Mouse (Mus musculus) forelimb bud, embryonic 11.5 days (tissue): ENCODE measurements at regions not wholly inside any gene's neighbourhood (a gene's known extent, or its start where the extent isn't known, plus 50 kb on each side); places are given as distances from the start of the nearest gene placed in this dataset.
"Not testable (repeated sequence)": the region's sequence is repeated elsewhere in the genome, so short reads cannot be mapped to it uniquely, and the experiment has no call there.

ENCODE experiments used
- DNase-seq: peaks from one replicate; pipeline ENCODE4 v3.0.0-alpha.2; 2012; ENCODE audit warnings: low read depth, low spot score

DNA sequence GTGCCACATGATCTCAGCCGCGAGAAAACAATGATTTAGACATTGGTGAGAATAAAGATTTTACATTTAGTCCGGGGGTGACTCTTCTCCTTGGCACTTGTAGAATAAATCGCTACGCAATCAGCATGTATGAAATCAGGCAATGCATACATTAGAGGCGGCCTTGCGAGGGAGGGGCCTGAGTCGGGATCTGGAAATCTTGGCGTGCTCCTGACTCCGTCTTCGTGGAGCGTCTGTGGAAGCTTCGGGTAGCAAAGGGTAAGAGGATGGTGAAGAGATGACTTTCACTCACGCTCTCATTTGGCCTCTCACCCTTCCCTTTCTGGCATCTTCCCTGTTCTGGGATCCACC is 167.1 kb downstream of the Nkx6-1 start:
- no peak for DNase-seq

- no peak for DNase-seq
These were observed 167.7 kb downstream of the Nkx6-1 start for GRCm38 (mm10) chr5:101496924-101497697.

GRCm38 (mm10) chr5:101496161-101496560 is 168.6 kb downstream of the Nkx6-1 start:
- DNase-seq: no peak

GRCm38 (mm10) chr5:101445792-101446191 is 219.0 kb downstream of the Nkx6-1 start:
- peak; percentile 53 for DNase-seq

- DNase-seq: no peak
These were observed 223.0 kb downstream of the Nkx6-1 start for GRCm38 (mm10) chr5:101441782-101442181.

DNA sequence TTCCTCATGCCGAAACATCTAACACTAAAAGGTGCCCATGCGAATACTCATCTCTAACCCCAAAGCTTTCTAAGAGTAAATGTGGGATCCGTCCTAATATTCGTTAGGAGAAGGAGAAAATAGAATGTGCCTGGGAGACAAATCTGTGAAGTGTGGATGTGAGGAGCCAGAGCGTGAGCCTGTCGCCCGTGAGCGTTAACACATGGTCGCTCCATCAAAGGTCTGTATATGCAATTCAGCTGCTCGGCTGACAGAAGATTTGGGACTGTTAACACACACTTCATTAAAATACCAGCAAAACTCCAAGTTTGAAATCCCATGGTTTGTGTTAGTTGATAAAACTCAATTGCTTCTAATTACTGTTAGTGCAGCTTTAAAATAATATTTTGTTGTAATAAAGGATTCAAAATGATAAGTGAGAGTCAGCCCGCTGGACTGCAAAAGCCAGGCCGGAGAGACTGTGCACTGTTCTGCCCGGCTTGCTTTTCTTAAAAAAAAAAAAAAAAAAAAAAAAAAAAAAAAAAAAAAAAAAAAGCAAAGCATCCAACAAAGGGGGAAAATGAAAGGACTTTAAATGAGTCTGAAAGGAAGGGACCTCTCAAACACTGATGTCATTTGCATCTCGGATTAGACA is 227.0 kb downstream of the Nkx6-1 start:
- no peak for DNase-seq

DNA sequence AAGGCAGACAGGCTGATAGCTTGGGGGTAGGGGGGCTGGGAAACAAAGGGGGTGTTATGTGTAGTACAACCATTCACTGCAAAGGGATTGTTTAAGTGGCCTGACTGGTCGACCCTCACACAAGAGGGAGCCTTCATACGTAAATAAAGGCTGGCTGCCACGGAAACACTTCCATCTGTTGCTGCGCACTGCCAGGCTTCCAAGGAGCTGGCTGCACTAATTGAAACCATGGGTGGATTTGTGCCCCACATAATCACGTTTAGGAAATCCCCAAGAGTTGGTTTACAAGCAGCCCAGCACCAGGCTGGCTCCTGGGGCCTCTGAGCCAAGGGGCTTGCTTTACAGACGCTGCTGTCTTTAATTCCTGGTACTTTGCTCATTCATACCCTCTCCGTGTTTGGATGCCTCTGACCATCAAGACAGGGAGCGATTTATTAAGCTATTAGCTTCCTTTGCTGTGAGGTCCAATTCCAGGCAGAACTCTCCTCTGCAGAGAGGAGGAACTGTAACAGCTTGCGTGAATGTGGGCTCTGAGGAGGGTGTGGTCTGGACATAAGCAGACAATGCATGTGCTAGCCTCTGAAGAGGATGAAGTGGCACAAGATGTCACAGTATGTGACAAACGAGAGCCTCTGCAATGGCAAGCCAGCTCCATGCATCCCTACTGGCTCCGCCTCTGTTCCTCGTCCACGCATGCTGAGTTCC is 238.6 kb downstream of the Nkx6-1 start:
- peak; percentile 90 for DNase-seq

- DNase-seq: no peak
These were observed 280.5 kb downstream of the Nkx6-1 start for GRCm38 (mm10) chr5:101384316-101384715.

DNA sequence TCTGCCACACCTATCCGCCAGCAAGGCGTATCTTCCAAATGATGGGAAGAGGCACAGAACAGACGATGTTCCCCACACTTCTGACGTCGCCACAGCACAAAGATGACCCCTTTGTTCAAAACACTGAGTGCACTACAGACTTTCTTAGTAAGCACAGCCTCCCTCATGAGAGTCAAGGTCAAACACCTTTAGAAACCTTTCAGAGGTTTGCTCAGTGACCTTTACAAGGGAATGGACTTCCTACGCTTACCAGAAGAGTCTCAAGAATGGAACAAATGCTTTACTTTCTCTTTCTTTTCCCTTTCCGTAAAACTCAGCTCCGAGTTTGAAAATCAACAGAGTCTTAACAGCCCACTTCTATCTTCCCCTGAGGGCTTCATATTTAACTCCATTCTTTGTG is 283.4 kb downstream of the Nkx6-1 start:
- no peak for DNase-seq

GRCm38 (mm10) chr5:101376657-101377056 is 288.1 kb downstream of the Nkx6-1 start:
- no peak for DNase-seq

DNA sequence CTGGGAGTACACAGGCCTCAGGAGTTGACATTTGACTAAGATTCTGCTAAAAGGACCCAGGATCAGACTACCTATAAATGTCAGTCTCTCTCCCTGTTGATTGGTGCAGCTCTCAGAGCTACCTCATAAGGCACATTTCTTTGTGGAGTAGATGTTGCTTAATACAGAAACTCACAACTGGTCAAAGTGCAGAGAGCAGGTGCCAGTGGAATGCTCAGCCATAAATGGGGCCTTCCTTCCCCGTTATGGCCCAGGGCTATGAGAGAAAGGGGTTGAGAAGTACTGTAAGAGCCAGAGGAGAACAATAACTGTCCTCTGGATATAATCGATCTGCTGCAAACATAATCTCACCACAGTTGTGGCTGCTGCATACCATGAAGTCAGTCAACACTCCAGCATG is 290.7 kb downstream of the Nkx6-1 start:
- DNase-seq: no peak

GRCm38 (mm10) chr5:101372204-101372603 is 292.6 kb downstream of the Nkx6-1 start:
- DNase-seq: no peak

- peak; percentile 64 for DNase-seq
These were observed 299.4 kb downstream of the Nkx6-1 start for GRCm38 (mm10) chr5:101365364-101365763.

DNA sequence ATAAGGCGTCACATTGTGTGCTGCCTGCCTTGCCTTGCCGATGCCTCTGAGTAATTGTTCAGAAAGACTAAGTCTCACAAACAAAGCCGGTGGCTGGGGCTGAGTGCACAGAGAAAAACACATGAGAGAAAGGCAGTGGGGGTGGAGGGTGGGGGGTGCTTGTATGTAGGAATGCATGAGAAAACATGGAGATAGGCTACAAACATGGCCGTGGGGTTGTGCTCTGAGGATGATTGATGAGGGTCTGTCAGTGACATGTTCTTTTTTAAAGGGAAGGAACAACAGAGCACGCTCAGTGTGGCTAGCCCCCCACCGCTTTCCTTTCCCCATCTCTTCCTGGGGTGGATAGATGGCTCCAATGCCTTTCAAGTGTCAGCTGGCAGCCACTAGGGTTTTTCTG is 304.8 kb downstream of the Nkx6-1 start:
- DNase-seq: no peak

DNA sequence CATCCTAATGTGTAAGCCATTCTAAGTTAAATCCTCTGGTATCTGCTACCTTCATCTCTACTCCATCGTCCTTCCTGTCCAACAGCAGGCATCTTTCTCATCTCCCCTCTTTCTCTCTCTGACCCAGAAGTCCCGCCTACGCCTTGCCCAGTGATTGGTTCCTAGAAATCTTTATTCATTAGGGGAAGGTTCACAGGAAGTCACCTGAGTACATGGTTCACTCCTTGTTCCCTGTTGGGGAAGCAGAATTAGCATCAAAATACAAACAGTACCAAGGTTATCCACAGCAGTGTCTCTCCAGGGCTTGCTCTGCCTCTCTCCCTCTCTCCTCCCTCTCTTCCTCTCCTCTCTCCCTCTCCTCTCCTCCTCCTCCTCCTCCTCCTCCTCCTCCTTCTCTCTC is 319.4 kb downstream of the Nkx6-1 start:
- DNase-seq: no peak

DNA sequence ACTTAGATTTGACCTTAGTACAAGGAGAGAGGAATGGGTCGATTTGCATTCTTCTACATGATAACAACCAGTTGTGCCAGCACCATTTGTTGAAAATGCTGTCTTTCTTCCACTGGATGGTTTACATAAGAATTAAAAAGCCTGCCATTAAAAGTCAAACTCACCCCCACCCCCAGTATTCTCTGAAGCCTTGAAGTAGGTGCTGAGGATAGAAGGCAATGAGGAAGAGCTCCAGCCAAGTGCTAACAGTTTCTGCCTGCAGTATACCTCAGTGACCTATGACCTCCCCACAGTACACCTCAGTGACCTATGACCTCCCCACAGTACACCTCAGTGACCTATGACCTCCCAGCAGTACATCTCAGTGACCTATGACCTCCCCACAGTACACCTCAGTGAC is 328.4 kb downstream of the Nkx6-1 start:
- DNase-seq: not testable (repeated sequence)

DNA sequence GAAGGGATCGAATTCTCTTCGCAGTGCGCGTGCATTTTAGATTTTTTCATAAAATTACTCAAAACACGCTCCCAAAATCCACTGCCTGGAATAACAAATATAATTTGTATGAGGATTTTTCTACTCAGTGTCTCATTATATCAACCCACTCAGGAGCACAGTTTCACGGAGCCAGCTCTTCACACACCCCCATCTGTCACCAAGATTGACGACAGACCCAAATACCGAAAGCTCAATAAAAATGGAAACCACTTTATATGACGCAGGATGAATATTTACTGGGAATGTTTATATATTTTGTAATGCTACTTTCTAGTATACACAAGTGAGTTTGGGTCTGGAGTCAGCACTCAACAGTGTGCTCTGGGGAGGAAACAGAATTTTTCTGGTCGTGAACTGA is 333.0 kb downstream of the Nkx6-1 start:
- no peak for DNase-seq

- DNase-seq: no peak
These were observed 338.7 kb downstream of the Nkx6-1 start for GRCm38 (mm10) chr5:101326122-101326521.

- peak; percentile 51 for DNase-seq
These were observed 341.5 kb downstream of the Nkx6-1 start for GRCm38 (mm10) chr5:101323041-101323950.

GRCm38 (mm10) chr5:101299986-101300385 is 364.8 kb downstream of the Nkx6-1 start:
- no peak for DNase-seq

DNA sequence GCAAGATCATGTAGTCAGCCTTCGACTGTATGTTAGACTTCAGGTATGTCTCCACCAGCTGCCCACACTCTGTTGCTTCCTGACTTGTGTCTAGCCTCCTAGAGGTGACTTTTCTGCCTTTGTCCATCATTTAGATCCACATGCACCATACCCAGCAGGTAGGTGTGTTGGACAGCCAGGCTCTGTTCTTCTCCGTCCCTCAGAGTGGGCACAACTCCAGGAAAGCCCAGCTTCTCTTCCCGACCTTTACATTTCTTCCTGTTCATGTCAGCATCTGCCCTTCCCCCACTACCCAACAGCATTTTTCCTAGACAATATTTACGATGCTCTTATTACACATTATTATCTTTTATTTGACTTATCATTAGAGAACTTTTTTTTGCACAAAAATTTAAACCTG is 366.4 kb downstream of the Nkx6-1 start:
- no peak for DNase-seq
